Mouse (Mus musculus) layer of hippocampus, adult 9-10 months (tissue): ENCODE data around the gene Dohh.

Experiments used
- DNase-seq: peaks from one replicate; pipeline ENCODE4 v3.0.0; 2022; ENCODE audit warnings: low spot score

Dohh gene

GRCm38 (mm10) chr10:81418216-81419070 lies 34.2 kb downstream of the Dohh start:
- no peak for DNase-seq

- no peak for DNase-seq
Observed at GRCm38 (mm10) chr10:81419111-81419928, 35.1 kb downstream of the Dohh start.

GRCm38 (mm10) chr10:81420191-81420767 lies 36.1 kb downstream of the Dohh start:
- DNase-seq = no peak

- no peak for DNase-seq
Observed at GRCm38 (mm10) chr10:81421041-81421796, 37.0 kb downstream of the Dohh start.

GRCm38 (mm10) chr10:81421797-81422100 lies 37.5 kb downstream of the Dohh start:
- DNase-seq = no peak

- DNase-seq = no peak
Observed at GRCm38 (mm10) chr10:81422191-81422590, 38.0 kb downstream of the Dohh start.

- DNase-seq = no peak
Observed at GRCm38 (mm10) chr10:81422661-81423217, 38.5 kb downstream of the Dohh start.

- DNase-seq = no peak
Observed at GRCm38 (mm10) chr10:81423476-81424245, 39.4 kb downstream of the Dohh start.

GRCm38 (mm10) chr10:81424246-81425051 lies 40.2 kb downstream of the Dohh start:
- DNase-seq = no peak

- no peak for DNase-seq
Observed at GRCm38 (mm10) chr10:81425236-81425850, 41.1 kb downstream of the Dohh start.

- DNase-seq = no peak
Observed at GRCm38 (mm10) chr10:81426081-81426671, 41.9 kb downstream of the Dohh start.

GRCm38 (mm10) chr10:81426897-81427296 lies 42.7 kb downstream of the Dohh start:
- DNase-seq = no peak

GRCm38 (mm10) chr10:81427327-81427726 lies 43.1 kb downstream of the Dohh start:
- DNase-seq = no peak

- DNase-seq = no peak
Observed at GRCm38 (mm10) chr10:81427804-81428506, 43.7 kb downstream of the Dohh start.

GRCm38 (mm10) chr10:81428507-81428870 lies 44.3 kb downstream of the Dohh start:
- DNase-seq = no peak

GRCm38 (mm10) chr10:81429092-81429491 lies 44.9 kb downstream of the Dohh start:
- no peak for DNase-seq

GRCm38 (mm10) chr10:81429605-81430061 lies 45.4 kb downstream of the Dohh start:
- no peak for DNase-seq

GRCm38 (mm10) chr10:81430141-81430830 lies 46.1 kb downstream of the Dohh start:
- no peak for DNase-seq
